Mouse (Mus musculus) bone marrow, adult 2 months (tissue): ENCODE measurements around the gene Dnase2a. TPM values are rescaled to one million over a fixed set of nuclear protein-coding genes. Genes with fewer than 3 reads are reported as not detected.

Source experiments
- H3K27ac ChIP-seq: fragments of 200-500 bp; 2 replicates; pipeline ENCODE4 v1.5.1; 2012; ENCODE audit warnings: low read depth, mild to moderate bottlenecking, control low read depth, inconsistent platforms, low read length; ENCODE audit not compliant: control insufficient read depth, poor library complexity, insufficient read depth
- H3K4me1 ChIP-seq: fragments of 200-500 bp; 2 replicates; pipeline ENCODE4 v1.6.1; 2011; ENCODE audit warnings: low read length; ENCODE audit not compliant: control insufficient read depth, insufficient read depth
- H3K4me3 ChIP-seq: fragments of 200-500 bp; replicated peaks from 2 replicates; pipeline ENCODE3; 2011; ENCODE audit warnings: mild to moderate bottlenecking, low read depth, low read length, control low read depth; ENCODE audit not compliant: control insufficient read depth
- CTCF ChIP-seq: fragments of 200-500 bp; IDR thresholded peaks from 2 replicates; pipeline ENCODE4 v1.5.1; 2011; ENCODE audit warnings: low read length, control low read depth; ENCODE audit not compliant: control insufficient read depth, insufficient read depth
- POLR2A ChIP-seq: fragments of 200-500 bp; IDR thresholded peaks from 2 replicates; pipeline ENCODE4 v1.6.1; 2011; ENCODE audit warnings: low read depth, mild to moderate bottlenecking, control low read depth, low read length, borderline replicate concordance; ENCODE audit not compliant: control insufficient read depth
- WGBS: fragments of 180-500 bp; shearing (Covaris S2); methylation state at CpG from one replicate; pipeline ENCODE4 v1.1.7; 2018; 5-methylcytosine and 5-hydroxymethylcytosine counted together
- polyA plus RNA-seq: library from polyadenylated mRNA; stranded (reverse); fragments of >200 nt; gene quantifications from 2 replicates; pipeline ENCODE4 v1.2.4, GENCODE M21; 2011; ENCODE audit warnings: low replicate concordance; ENCODE audit not compliant: missing spikeins, insufficient read depth, insufficient read length

The Dnase2a gene
- polyA plus RNA-seq, result 35.0 and 54.0 TPM in 2 replicates

DNA sequence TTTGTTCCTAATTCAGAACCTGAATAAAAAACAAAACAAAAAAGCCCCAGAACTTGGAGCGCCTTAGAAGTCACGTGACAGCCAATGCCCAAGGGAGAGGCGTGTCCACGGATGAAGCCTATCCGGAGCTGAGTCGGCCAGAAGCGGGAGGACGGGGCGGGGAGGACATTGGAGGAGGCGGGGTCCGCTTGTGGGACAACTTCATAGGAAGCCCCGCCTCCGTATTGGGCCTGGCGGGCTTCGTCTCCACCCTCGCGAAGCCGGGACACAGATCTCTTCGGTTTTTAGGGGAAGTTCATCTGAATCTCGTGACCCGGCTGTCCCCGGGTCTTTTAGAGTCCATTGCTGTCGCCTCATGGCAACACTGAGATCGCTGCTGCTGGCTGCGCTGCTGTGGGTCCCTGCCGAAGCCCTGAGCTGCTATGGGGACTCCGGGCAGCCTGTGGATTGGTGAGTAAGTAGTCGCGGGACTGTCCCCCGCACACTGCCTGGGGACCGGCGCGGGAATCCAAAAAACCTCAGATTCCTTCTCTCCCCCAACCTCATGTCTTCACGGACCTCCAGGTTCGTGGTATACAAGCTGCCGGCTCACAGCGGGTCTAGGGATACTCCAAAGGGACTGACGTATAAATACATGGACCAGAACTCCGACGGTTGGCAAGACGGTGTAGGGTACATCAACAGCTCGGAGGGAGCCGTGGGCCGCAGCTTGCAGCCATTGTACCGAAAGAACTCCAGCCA, at the start of gene Dnase2a:
Gene Dnase2a, plus strand, starts transcription at position 140 of the 741 bp plus-strand sequence.
- under 1% methylated on average over 45 of the region's 45 CpGs for WGBS

DNA sequence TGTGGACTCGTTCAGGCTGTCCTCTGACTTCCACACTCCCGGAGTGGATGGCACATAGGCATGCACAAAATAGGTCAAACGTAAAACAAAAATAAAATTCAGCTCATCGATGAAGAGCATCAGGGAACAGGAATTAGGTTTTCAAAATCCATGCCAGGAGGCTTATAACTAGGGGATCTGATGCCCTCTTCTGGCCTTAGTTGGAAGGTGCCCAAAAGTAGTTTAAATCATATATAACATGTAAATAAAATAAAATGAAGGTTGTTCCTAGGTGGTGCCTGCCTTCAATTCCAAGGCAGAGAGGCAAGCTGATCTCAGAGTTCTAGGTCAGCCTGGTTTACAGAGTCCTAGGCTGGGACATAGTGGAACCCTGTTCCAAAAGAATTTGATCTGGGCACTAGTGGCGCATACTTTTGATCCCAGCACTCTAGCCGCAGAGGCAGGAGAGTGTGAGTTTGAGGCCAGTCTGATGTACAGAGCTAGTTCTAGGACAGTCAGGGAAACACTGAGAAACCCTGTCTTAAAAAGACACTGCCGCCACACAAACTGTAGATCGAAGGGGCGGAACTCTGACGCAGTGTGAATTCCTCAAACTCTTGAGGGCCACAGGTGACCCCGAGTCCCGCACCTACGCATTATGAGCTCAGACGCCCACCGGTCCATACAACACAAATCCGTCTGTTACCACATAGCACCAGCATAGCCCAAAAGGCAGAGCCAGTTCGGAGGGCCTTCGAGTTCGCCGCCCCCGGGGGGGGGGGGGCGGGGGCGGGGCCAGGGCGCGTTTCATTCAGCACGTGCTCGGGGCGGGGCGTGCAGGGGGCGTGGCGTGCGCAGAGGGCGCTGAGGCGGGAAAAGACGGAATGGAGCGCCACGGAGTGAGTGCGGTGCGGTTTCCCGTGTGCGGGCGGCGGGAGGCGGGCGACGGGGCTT, 36.7 kb upstream of the Dnase2a start, which contains the start of gene Syce2:
Gene Syce2, plus strand, starts transcription at position 736 of the 933 bp plus-strand sequence.
- Histone ChIP-seq H3K27ac (peak within 1 kb of the TSS; percentile 63; the same call in 1 of the 2 replicates), H3K4me1 (no peaks in the 10 kb centered on the region; the same call in 1 of the 2 replicates), H3K4me3 (peak within 1 kb of the TSS; percentile 85)
- no peak for TF ChIP-seq CTCF
- TF ChIP-seq POLR2A, result no peak
- WGBS, result 2% methylated on average over 46 of the region's 46 CpGs

More for the DNA sequence above, at the start of gene Dnase2a:
- TF ChIP-seq CTCF (no peak), POLR2A (peak; percentile 55; the same call in 1 of the 2 replicates)
- H3K4me3 ChIP-seq, result peak within 1 kb of the TSS; percentile 72
- peaks cover 5% of the 10 kb centered on the region for H3K4me1 ChIP-seq
- H3K27ac ChIP-seq, result peak within 1 kb of the TSS; percentile 90

DNA sequence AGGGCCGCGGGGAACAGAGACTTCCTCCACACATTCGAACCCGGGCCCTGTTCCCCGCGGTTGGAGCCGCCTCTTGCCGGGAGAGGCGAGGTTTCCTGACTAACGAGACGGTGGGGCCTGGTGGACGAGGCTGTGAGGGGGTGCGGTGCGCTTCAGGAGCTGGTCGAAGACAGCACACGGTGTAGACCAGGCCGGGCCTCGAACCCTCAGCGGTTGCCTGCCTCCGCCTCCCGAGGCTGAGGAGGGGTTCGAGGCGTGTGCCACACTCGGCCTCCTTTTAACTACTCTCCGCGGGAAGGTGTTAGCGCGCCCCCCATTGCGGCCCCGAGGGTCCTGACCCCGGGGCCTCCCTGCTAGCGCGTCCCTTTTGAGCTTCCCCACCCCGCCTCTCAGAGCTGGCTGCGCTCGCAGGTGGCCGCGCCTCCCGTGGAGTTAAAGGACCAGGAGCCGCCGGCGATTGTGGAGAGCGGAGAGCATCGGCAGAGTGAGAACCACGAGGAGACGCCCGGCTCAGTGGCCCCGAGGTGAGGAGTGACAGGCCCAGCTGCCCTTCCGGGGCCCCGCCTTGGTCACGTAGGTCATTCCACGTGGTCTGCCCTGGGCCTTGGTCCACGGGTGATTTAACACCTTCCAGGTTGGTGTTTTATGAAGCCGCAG, 35.9 kb upstream of the Dnase2a start:
- TF ChIP-seq CTCF (no peak), POLR2A (0 out of 2 replicates have a peak, but pooled peaks have one; percentile 27)
- no peaks in the 10 kb centered on the region; the same call in 1 of the 2 replicates for H3K4me1 ChIP-seq
- 2% methylated on average over 54 of the region's 54 CpGs for WGBS
- H3K4me3 ChIP-seq, result peak overlapping the region; percentile 85
- H3K27ac ChIP-seq, result peak overlapping the region; percentile 63; the same call in 1 of the 2 replicates

DNA sequence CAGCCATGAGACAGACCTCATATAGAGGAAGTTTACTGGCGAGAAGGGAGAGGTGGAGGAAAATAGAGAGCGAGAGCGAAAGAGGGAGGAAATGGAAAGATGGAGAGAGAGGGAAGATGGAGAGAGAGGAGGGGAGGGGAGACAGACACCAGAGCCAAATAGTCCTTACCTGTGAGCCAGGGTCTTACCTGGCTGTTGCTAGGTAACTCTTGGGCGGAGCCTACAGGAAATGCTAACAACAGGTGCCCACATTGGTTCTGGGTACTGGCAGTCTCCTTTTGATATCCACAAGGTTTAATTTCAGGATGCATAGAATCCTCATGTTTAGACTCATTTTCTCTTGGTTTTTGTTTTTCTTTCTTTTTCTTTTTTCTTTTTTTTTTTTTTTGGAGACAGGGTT, 35.3 kb upstream of the Dnase2a start:
- H3K27ac ChIP-seq, result no peak overlapping the region
- TF ChIP-seq POLR2A, result no peak
- TF ChIP-seq CTCF, result no peak
- 41% methylated on average over 4 of the region's 4 CpGs for WGBS
- H3K4me3 ChIP-seq, result peak overlapping the region; percentile 85
- no peaks in the 10 kb centered on the region; the same call in 1 of the 2 replicates for H3K4me1 ChIP-seq

DNA sequence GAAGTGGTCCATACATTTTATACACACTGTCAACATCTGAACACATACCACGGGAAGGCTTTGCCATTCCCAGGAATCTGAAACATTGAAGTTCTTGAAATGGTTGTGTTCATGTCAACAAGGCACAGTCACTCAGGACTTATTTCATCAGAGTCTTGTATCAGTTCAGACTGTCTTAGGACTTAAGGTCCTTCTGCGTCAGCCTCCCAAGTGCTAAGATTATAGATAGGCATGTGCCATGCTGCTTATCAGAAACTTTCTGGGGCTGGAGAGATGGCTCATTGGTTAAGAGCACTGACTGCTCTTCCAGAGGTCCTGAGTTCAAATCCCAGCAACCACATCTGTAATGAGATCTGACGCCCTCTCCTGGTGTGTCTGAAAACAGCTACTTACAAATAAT, 34.0 kb upstream of the Dnase2a start:
- H3K4me3 ChIP-seq, result no peak overlapping the region
- 61% methylated on average over 3 of the region's 3 CpGs for WGBS
- TF ChIP-seq POLR2A (no peak), CTCF (no peak)
- no peak overlapping the region for H3K27ac ChIP-seq
- H3K4me1 ChIP-seq, result no peaks in the 10 kb centered on the region; the same call in 1 of the 2 replicates

DNA sequence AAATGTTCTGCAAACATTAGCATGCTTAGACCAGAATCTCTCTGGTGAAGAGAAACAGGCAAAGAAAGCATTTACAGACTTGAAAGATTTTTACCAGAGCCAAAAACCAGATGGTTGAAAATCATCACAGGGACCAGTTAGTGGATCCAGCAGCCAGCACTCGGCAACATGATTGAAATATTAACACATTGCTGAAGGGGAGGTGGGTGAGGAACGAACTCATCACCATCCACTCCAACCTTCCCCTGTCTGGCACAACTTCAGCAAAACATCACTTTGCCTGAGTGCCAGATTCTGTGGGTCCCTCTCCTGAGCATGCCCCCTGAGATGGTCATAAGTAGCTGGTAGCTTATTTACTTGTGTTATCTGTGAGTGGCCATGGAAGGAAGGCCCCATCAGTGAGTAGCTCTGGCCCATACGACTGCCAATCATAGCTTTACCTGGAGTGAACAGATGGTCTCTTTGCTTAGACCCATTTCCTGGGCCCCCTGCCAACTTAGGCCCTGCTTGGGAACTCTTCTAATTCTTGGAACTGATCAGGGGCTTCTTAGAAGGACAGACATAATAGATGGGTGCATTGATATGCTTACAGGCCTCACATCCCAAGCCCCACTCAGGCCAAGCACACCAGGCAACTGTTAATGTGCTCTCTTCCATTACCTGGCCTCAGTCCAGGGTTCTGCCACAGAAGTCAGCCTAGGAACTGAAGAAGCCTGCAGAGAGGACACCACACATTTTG, 30.9 kb upstream of the Dnase2a start:
- Histone ChIP-seq H3K4me3 (no peak overlapping the region), H3K4me1 (no peaks in the 10 kb centered on the region), H3K27ac (no peak overlapping the region)
- 69% methylated on average over 3 of the region's 3 CpGs for WGBS
- TF ChIP-seq POLR2A (no peak), CTCF (no peak)

DNA sequence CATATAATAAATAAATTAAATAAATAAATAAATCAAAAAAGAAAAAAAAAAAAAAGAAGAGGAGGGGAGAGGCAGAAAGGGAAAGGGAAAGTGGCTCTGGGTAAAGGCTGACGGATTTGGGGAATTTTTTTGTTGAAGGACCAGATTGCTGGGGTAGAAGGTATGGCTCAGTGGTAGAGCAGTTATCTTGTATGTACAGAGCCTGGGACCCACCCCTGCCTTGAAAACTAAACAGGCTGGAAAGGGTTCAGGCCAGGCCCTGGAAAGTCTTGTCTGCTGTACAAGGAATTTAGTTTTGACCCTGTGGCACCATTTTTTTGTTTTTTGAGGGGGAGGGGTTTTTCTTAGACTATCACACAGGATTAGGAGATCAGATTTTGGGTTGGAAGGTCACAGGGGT, 29.4 kb upstream of the Dnase2a start:
- Histone ChIP-seq H3K27ac (no peak overlapping the region), H3K4me1 (no peaks in the 10 kb centered on the region), H3K4me3 (no peak overlapping the region)
- no peak for TF ChIP-seq CTCF
- TF ChIP-seq POLR2A, result no peak
- WGBS, result 65% methylated on average over 1 of the region's 1 CpGs
